Mouse (Mus musculus) MEL (cell line): ENCODE data around the gene Hmgb2. TPM values are rescaled to one million over a fixed set of nuclear protein-coding genes. Genes with fewer than 3 reads are reported as not detected.
"Not testable (repeated sequence)": the region's sequence is repeated elsewhere in the genome, so short reads cannot be mapped to it uniquely, and the experiment has no call there.

Source experiments
- DNase-seq: peaks from one replicate; pipeline ENCODE4 v3.0.0; 2011; ENCODE audit warnings: low read depth, low spot score
- H3K27ac ChIP-seq: 2 replicates; pipeline ENCODE4 v1.5.1; 2012; ENCODE audit warnings: low read depth, mild to moderate bottlenecking, control low read depth, low read length, moderate library complexity; ENCODE audit not compliant: control insufficient read depth
- H3K27me3 ChIP-seq, 2 experiments: fragments of 150-350 bp in 1 of 2; sonication (generic) in 1 of 2; 2 replicates each; pipeline ENCODE4 v1.6.1; 2012; ENCODE audit warnings: low read length in 2 of 2, mild to moderate bottlenecking in 2 of 2, improper control_type of control experiment in 1 of 2, moderate library complexity in 1 of 2; ENCODE audit not compliant: insufficient read depth in 2 of 2, control insufficient read depth in 1 of 2
- H3K36me3 ChIP-seq, 2 experiments: 2 replicates each; pipeline ENCODE4 v1.6.1; 2012 to 2014; ENCODE audit warnings: low read length in 2 of 2, improper control_type of control experiment in 1 of 2, inconsistent platforms in 1 of 2, mild to moderate bottlenecking in 1 of 2; ENCODE audit not compliant: insufficient read depth in 2 of 2, control insufficient read depth in 1 of 2
- H3K4me1 ChIP-seq, 2 experiments: fragments of 150-350 bp in 1 of 2; sonication (generic) in 1 of 2; 2 replicates each; pipeline ENCODE4 v1.6.1; 2012; ENCODE audit warnings: low read length in 2 of 2, improper control_type of control experiment in 1 of 2, mild to moderate bottlenecking in 1 of 2; ENCODE audit not compliant: insufficient read depth in 2 of 2, control insufficient read depth in 1 of 2
- H3K4me3 ChIP-seq, 2 experiments: fragments of 150-350 bp in 1 of 2; sonication (generic) in 1 of 2; 2 replicates each; pipeline ENCODE4 v1.5.1; 2012; ENCODE audit warnings: low read depth in 2 of 2, low read length in 2 of 2, mild to moderate bottlenecking in 2 of 2, moderate library complexity in 2 of 2, control low read depth in 1 of 2, improper control_type of control experiment in 1 of 2; ENCODE audit not compliant: control insufficient read depth in 1 of 2, insufficient read depth in 1 of 2
- H3K79me2 ChIP-seq: 2 replicates; pipeline ENCODE4 v1.6.1; 2012; ENCODE audit warnings: mild to moderate bottlenecking, low read length, moderate library complexity; ENCODE audit not compliant: control insufficient read depth, poor library complexity, insufficient read depth
- H3K9ac ChIP-seq: 2 replicates; pipeline ENCODE4 v1.6.1; 2012; ENCODE audit warnings: low read depth, mild to moderate bottlenecking, control low read depth, low read length, moderate library complexity; ENCODE audit not compliant: control insufficient read depth, poor library complexity, severe bottlenecking
- H3K9me3 ChIP-seq: fragments of 150-350 bp; sonication (generic); replicated peaks from 2 replicates; pipeline ENCODE4 v1.6.1; 2012; ENCODE audit warnings: mild to moderate bottlenecking, low read length, improper control_type of control experiment, moderate library complexity; ENCODE audit not compliant: insufficient read depth
- BHLHE40 ChIP-seq: IDR thresholded peaks from 2 replicates; pipeline ENCODE4 v1.6.1; 2012; ENCODE audit warnings: low read depth, mild to moderate bottlenecking, inconsistent platforms, low read length, improper control_type of control experiment, borderline replicate concordance
- CTCF ChIP-seq, 3 experiments: IDR thresholded peaks in 2 of 3; conservative IDR thresholded peaks in 1 of 3; 2 replicates each; pipeline ENCODE4 v1.5.1; 2011 to 2012; ENCODE audit warnings: low read length in 3 of 3, low read depth in 2 of 3, mild to moderate bottlenecking in 2 of 3, improper control_type of control experiment in 1 of 3, inconsistent platforms in 1 of 3, mixed read lengths in 1 of 3, moderate library complexity in 1 of 3; ENCODE audit not compliant: control insufficient read depth in 1 of 3, insufficient read depth in 1 of 3, poor library complexity in 1 of 3, severe bottlenecking in 1 of 3
- E2F4 ChIP-seq: IDR thresholded peaks from 2 replicates; pipeline ENCODE4 v1.6.1; 2011; ENCODE audit warnings: low read depth, low read length, improper control_type of control experiment, borderline replicate concordance
- ELF1 ChIP-seq: IDR thresholded peaks from 2 replicates; pipeline ENCODE4 v1.6.1; 2014; ENCODE audit warnings: low read depth, mild to moderate bottlenecking, inconsistent platforms, low read length, improper control_type of control experiment, moderate library complexity
- EP300 ChIP-seq, 2 experiments: IDR thresholded peaks; 2 replicates each; pipeline ENCODE4 v1.6.1; 2011; ENCODE audit warnings: improper control_type of control experiment in 2 of 2, low read length in 2 of 2, low read depth in 1 of 2, mild to moderate bottlenecking in 1 of 2
- GABPA ChIP-seq: IDR thresholded peaks from 2 replicates; pipeline ENCODE4 v1.6.1; 2012; ENCODE audit warnings: low read depth, mild to moderate bottlenecking, inconsistent platforms, low read length, improper control_type of control experiment, moderate library complexity
- GATA1 ChIP-seq: IDR thresholded peaks from 2 replicates; pipeline ENCODE4 v1.6.1; 2011; ENCODE audit warnings: low read depth, low read length, improper control_type of control experiment
- HCFC1 ChIP-seq: IDR thresholded peaks from 2 replicates; pipeline ENCODE4 v1.6.1; 2012; ENCODE audit warnings: low read depth, mild to moderate bottlenecking, inconsistent platforms, low read length, improper control_type of control experiment, moderate library complexity
- MAZ ChIP-seq: IDR thresholded peaks from 2 replicates; pipeline ENCODE4 v1.6.1; 2012; ENCODE audit warnings: low read depth, mild to moderate bottlenecking, inconsistent platforms, low read length, improper control_type of control experiment
- MEF2A ChIP-seq: IDR thresholded peaks from 2 replicates; pipeline ENCODE4 v1.6.1; 2014; ENCODE audit warnings: low read depth, mild to moderate bottlenecking, inconsistent platforms, low read length, improper control_type of control experiment; ENCODE audit not compliant: poor library complexity, insufficient replicate concordance, severe bottlenecking; ENCODE audit errors: extremely low read depth
- MYB ChIP-seq: IDR thresholded peaks from 2 replicates; pipeline ENCODE4 v1.6.1; 2011; ENCODE audit warnings: mild to moderate bottlenecking, low read depth, low read length, improper control_type of control experiment
- POLR2AphosphoS2 ChIP-seq: IDR thresholded peaks from 2 replicates; pipeline ENCODE4 v1.6.1; 2011; ENCODE audit warnings: low read length, improper control_type of control experiment
- RAD21 ChIP-seq: IDR thresholded peaks from 2 replicates; pipeline ENCODE4 v1.6.1; 2011; ENCODE audit warnings: mild to moderate bottlenecking, low read depth, low read length, improper control_type of control experiment
- RCOR1 ChIP-seq: IDR thresholded peaks from 2 replicates; pipeline ENCODE4 v1.6.1; 2012; ENCODE audit warnings: low read depth, mild to moderate bottlenecking, inconsistent platforms, low read length, improper control_type of control experiment
- SMC3 ChIP-seq: IDR thresholded peaks from 2 replicates; pipeline ENCODE4 v1.6.1; 2011; ENCODE audit warnings: low read depth, low read length, improper control_type of control experiment
- TAL1 ChIP-seq: IDR thresholded peaks from 2 replicates; pipeline ENCODE4 v1.6.1; 2012; ENCODE audit warnings: mild to moderate bottlenecking, inconsistent platforms, low read length, moderate library complexity, mixed read lengths
- TBP ChIP-seq: IDR thresholded peaks from 2 replicates; pipeline ENCODE4 v1.8.0; 2011; ENCODE audit warnings: low read depth, low read length, improper control_type of control experiment
- TCF12 ChIP-seq: IDR thresholded peaks from 2 replicates; pipeline ENCODE4 v1.6.1; 2014; ENCODE audit warnings: low read depth, mild to moderate bottlenecking, inconsistent platforms, low read length, improper control_type of control experiment, moderate library complexity
- UBTF ChIP-seq: IDR thresholded peaks from 2 replicates; pipeline ENCODE4 v1.6.1; 2012; ENCODE audit warnings: low read depth, mild to moderate bottlenecking, inconsistent platforms, low read length, improper control_type of control experiment, moderate library complexity, borderline replicate concordance; ENCODE audit not compliant: insufficient read depth
- USF1 ChIP-seq: IDR thresholded peaks from 2 replicates; pipeline ENCODE4 v1.6.1; 2014; ENCODE audit warnings: low read depth, mild to moderate bottlenecking, inconsistent platforms, low read length, improper control_type of control experiment, moderate library complexity
- ZC3H11A ChIP-seq: IDR thresholded peaks from 2 replicates; pipeline ENCODE4 v1.6.1; 2012; ENCODE audit warnings: low read depth, mild to moderate bottlenecking, inconsistent platforms, low read length, improper control_type of control experiment
- ZKSCAN1 ChIP-seq: IDR thresholded peaks from 2 replicates; pipeline ENCODE4 v1.6.1; 2012; ENCODE audit warnings: low read depth, mild to moderate bottlenecking, inconsistent platforms, low read length, improper control_type of control experiment, moderate library complexity
- ZMIZ1 ChIP-seq: IDR thresholded peaks from 2 replicates; pipeline ENCODE4 v1.6.1; 2012; ENCODE audit warnings: low read depth, mild to moderate bottlenecking, inconsistent platforms, low read length, improper control_type of control experiment, moderate library complexity
- ZNF384 ChIP-seq: IDR thresholded peaks from 2 replicates; pipeline ENCODE4 v1.6.1; 2012; ENCODE audit warnings: low read depth, mild to moderate bottlenecking, inconsistent platforms, low read length, improper control_type of control experiment
- polyA plus RNA-seq, 2 experiments: library from polyadenylated mRNA; stranded (reverse) in 1 of 2; unstranded in 1 of 2; fragments of >175 nt in 1 of 2; fragments of >200 nt in 1 of 2; gene quantifications; 2 replicates each; pipeline versions ENCODE4 v1.2.1 to v1.2.4; 2012; ENCODE audit warnings: low replicate concordance in 2 of 2, low read depth in 1 of 2; ENCODE audit not compliant: insufficient read length in 2 of 2, insufficient read depth in 1 of 2, missing spikeins in 1 of 2
- total RNA-seq: library from RNA; depleted of rRNA; stranded (reverse); fragments of 300-350 nt; gene quantifications from 2 replicates; pipeline ENCODE4 v1.2.3, GENCODE M21; 2012

Hmgb2 gene
- total and polyA plus RNA-seq, 3 experiments = 126 to 399 (median 220) TPM

DNA sequence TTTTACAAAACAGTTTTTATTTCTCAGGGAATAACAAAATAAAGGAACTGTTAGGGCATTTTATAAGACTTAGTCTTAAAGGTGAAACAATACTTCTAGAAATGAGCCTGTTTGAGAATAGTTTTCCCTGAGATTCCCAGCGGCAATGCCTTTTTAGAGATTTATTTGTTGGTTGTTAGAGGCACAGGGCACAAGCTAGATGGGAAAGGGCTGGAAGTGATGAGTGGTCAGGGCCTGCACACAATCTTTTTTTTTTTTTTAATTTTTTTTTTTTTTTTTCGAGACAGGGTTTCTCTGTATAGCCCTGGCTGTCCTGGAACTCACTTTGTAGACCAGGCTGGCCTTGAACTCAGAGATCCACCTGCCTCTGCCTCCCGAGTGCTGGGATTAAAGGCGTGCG, 5.0 kb downstream of the Hmgb2 start:
- H3K9ac ChIP-seq, H3K9me3 ChIP-seq, DNase-seq, H3K4me1 ChIP-seq, H3K27me3 ChIP-seq, H3K27ac ChIP-seq, H3K4me3 ChIP-seq: not testable (repeated sequence)
- H3K79me2 ChIP-seq = peaks cover 21% of the 10 kb centered on the region
- TF ChIP-seq ZNF384 = peak; percentile 56
- TF ChIP-seq POLR2AphosphoS2 = peak; percentile 54; the same call in 1 of the 2 replicates
- H3K36me3 ChIP-seq = peaks cover 22 to 23% of the 10 kb centered on the region in 2 experiments

DNA sequence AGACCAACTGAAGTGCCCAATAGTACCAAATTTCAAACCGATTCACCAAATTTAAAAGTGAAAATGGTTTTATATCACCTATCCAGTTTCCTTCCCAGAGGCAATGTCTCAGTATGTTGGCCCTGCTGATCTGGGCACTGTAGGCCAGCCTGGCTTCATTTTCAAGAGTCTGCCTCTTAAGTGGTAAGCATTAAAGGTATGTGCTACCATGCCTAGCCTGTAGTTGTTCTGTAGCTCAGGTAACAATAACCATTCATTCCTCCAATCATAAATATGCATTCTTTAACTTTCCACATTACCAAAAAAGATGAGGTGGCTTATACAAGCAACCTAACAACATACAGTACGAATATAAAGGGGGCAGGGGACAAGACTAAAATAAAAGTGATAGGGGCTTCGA, 6.0 kb downstream of the Hmgb2 start:
- H3K79me2 ChIP-seq = peaks cover 12% of the 10 kb centered on the region
- H3K4me1 ChIP-seq = peaks cover 4 to 7% of the 10 kb centered on the region in 2 experiments
- TF ChIP-seq ZMIZ1 = 0 out of 2 replicates have a peak, but pooled peaks have one; percentile 23
- TF ChIP-seq POLR2AphosphoS2 = peak; percentile 65; the same call in 1 of the 2 replicates
- TF ChIP-seq CTCF (IDR thresholded peaks at IDR 0.05 in 2 of 3, conservative IDR thresholded peaks at IDR 0.05 in 1 of 3; ENCODE audit: control insufficient read depth in 1 of 3, insufficient read depth in 1 of 3, low read depth in 2 of 3, low read length in 3 of 3, poor library complexity in 1 of 3, severe bottlenecking in 1 of 3) = no peak
- TF ChIP-seq, all 39 proteins: peak for 2
- Histone ChIP-seq H3K27ac (no peak overlapping the region), H3K36me3 (peaks cover 22 to 23% of the 10 kb centered on the region in 2 experiments), H3K27me3 (no peaks in the 10 kb centered on the region), H3K4me3 (no peak overlapping the region), H3K9me3 (no peaks in the 10 kb centered on the region), H3K9ac (no peak overlapping the region)
- peak; percentile 43 for DNase-seq

DNA sequence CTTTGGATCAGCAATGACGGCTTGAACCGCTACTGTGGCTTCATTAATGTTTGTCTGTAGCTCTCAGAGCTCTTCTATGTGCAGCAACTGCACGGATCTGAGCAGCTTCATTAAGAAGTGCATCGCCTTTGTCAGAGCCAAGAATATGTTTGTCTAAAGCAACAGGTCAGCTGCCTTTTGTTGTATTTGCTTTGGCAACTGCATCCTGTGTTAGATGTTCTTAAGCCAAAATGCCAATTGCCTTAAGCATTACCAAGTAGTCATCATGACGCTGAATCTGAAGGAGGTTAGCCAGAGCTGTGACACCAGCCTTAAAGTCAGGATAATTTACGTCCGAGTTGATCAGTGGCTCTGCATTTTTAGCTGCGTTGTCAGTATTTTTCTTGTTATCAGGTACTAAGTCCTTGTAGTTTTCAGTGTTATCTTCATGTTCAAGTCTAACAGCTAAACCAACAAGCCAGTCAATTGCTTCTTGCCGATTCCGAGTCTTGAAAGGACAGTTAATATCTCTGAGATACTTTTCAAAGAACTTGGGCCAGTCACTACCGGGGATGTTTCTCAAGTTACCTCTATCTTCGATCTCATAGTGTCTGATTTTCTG, 8.6 kb downstream of the Hmgb2 start:
- Histone ChIP-seq H3K9me3 (no peaks in the 10 kb centered on the region), H3K9ac (peak overlapping the region; percentile 54), H3K4me1 (peaks cover 2 to 7% of the 10 kb centered on the region in 2 experiments), H3K79me2 (no peaks in the 10 kb centered on the region), H3K27me3 (no peaks in the 10 kb centered on the region), H3K36me3 (peaks cover 8 to 12% of the 10 kb centered on the region in 2 experiments), H3K4me3 (peak overlapping the region; percentile 39 to 53), H3K27ac (peak overlapping the region; percentile 70)
- DNase-seq = peak; percentile 81
- TF ChIP-seq RCOR1 (no peak), EP300 (IDR thresholded peaks at IDR 0.05; ENCODE audit: low read depth in 1 of 2, low read length in 2 of 2) (peak; percentile 74 to 87), BHLHE40 (peak; percentile 24; the same call in 1 of the 2 replicates), RAD21 (no peak), ZKSCAN1 (no peak), TCF12 (peak; percentile 78), MYB (peak; percentile 40; the same call in 1 of the 2 replicates), HCFC1 (peak; percentile 36; the same call in 1 of the 2 replicates), ELF1 (no peak), E2F4 (no peak), MAZ (no peak), UBTF (no peak), GABPA (no peak), TBP (peak; percentile 14; the same call in 1 of the 2 replicates), TAL1 (peak; percentile 67), ZC3H11A (no peak), USF1 (no peak), GATA1 (peak; percentile 85), ZNF384 (no peak), SMC3 (no peak), MEF2A (no peak)
